Mouse (Mus musculus): ENCODE measurements around the gene Prss16. TPM values are rescaled to one million over a fixed set of nuclear protein-coding genes. Genes with fewer than 3 reads are reported as not detected.
A peak's percentile ranks its signal among the peaks of the same experiment; 100 is the strongest.

Gene Prss16
- total and polyA plus RNA-seq, 2 experiments from 2014 or later, result not detected

DNA sequence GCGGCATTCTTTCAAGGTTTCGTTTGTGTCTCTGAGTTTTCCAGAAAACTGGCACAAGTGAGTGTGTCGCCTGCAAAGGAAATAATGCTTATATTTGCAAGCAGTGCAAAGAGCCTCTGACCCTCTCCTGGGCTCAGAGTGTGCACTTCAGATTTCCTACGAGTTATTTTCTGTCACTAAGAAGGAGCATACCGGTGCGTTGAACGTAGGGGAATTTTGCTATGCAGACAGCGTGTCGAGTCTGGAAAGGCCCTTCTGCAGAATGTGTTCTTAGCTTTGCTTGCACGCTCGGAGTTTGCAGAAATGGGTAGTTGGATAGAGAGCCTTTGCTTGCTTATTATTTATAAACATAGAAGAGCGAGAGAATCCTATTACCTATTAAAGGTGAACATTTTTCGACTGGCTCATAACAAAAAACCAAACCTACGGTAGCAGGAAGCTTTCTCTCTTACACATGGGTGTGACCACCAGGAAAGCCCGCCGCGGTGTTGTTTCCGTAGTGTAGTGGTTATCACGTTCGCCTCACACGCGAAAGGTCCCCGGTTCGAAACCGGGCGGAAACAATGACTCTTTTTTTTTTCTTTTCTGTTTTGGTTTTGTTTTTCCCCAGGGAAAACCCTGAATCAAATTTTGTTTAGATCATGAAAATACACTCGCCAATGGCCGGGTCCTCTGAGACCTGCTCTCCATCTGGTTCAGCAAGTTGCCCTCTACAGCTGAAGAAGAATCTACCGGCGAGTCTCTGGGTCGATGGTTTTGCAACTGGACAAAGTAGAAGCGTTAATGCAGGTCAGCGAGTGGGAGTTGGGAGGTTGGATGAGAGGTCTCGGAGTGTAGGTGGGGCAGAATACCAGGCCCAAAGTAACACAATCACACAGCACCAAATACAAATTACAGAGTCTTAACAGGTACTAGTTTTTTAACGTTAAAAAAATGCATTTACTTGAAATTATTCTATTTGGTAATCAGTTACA lies 16.8 kb upstream of the Prss16 start:
- no peak for TF ChIP-seq CTCF (IDR thresholded peaks at IDR 0.05; ENCODE audit: low read depth)
- Histone ChIP-seq H3K36me3 (ENCODE audit: insufficient read depth, low read length) (no peaks in the 10 kb centered on the region), H3K4me3 (ENCODE audit: low read length) (peak overlapping the region; percentile 51), H3K9ac (replicated peaks; ENCODE audit: low read length) (peak overlapping the region; percentile 56), H3K4me2 (ENCODE audit: low read depth, low read length) (peak overlapping the region; percentile 74), H3K27me3 (ENCODE audit: insufficient read depth, low read length) (no peaks in the 10 kb centered on the region), H3K4me1 (ENCODE audit: insufficient read depth, low read length) (0 out of 2 replicates have a peak, but pooled peaks cover 3% of the 10 kb centered on the region), H3K9me3 (ENCODE audit: low read length) (no peaks in the 10 kb centered on the region), H3K27ac (no peak overlapping the region)
- 1% methylated on average over 35 of the region's 35 CpGs for WGBS
- ATAC-seq (peak; percentile 74; the same call in 1 of the 2 replicates), DNase-seq (ENCODE audit: low spot score) (peak; percentile 92)

- no peaks in the 10 kb centered on the region for H3K9me3 ChIP-seq (ENCODE audit: low read length)
- peak overlapping the region; percentile 59 for H3K4me2 ChIP-seq (ENCODE audit: low read depth, low read length)
- peak overlapping the region; percentile 45 for H3K4me3 ChIP-seq (ENCODE audit: low read length)
- H3K27ac ChIP-seq, result no peak overlapping the region
- H3K9ac ChIP-seq (replicated peaks; ENCODE audit: low read length), result no peak overlapping the region
- 0 out of 2 replicates have a peak, but pooled peaks cover 3% of the 10 kb centered on the region for H3K4me1 ChIP-seq (ENCODE audit: insufficient read depth, low read length)
- DNase-seq (ENCODE audit: low spot score), result peak; percentile 90
- peak; percentile 83 for ATAC-seq
- no peaks in the 10 kb centered on the region for H3K36me3 ChIP-seq (ENCODE audit: insufficient read depth, low read length)
- TF ChIP-seq CTCF (IDR thresholded peaks at IDR 0.05; ENCODE audit: low read depth), result no peak
- WGBS, result 0% methylated on average over 9 of the region's 9 CpGs
- H3K27me3 ChIP-seq (ENCODE audit: insufficient read depth, low read length), result peaks cover 17% of the 10 kb centered on the region
These were observed 12.7 kb upstream of the Prss16 start for GRCm38 (mm10) chr13:22022241-22022640.

DNA sequence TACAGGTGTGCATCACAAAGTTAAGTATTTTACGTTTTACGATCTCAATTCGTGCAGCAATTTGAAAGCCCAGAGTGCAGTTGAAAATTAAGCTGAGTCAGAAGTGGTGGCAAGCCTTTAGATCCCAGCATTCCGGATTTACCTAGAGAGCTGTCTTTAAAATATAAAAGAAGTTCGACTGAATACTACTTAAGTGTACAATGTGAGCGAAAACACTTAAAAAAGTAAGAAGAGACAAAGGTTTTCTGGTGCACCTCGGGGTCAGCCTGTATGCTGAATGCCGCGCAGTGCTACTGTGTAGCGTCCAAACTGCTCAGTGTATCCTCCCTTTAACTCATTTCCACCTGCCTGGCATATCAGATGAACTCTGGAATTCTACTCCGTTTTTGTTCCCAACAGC lies 12.0 kb upstream of the Prss16 start:
- peaks cover 22% of the 10 kb centered on the region for H3K27me3 ChIP-seq (ENCODE audit: insufficient read depth, low read length)
- no peak overlapping the region; the same call in 1 of the 2 replicates for H3K9ac ChIP-seq (replicated peaks; ENCODE audit: low read length)
- no peak for DNase-seq (ENCODE audit: low spot score)
- under 1% methylated on average over 11 of the region's 11 CpGs for WGBS
- H3K27ac ChIP-seq, result no peak overlapping the region
- 0 out of 2 replicates have a peak, but pooled peaks cover 3% of the 10 kb centered on the region for H3K4me1 ChIP-seq (ENCODE audit: insufficient read depth, low read length)
- no peak for ATAC-seq
- TF ChIP-seq CTCF (IDR thresholded peaks at IDR 0.05; ENCODE audit: low read depth), result no peak
- peak overlapping the region; percentile 45 for H3K4me3 ChIP-seq (ENCODE audit: low read length)
- no peaks in the 10 kb centered on the region for H3K36me3 ChIP-seq (ENCODE audit: insufficient read depth, low read length)
- no peaks in the 10 kb centered on the region for H3K9me3 ChIP-seq (ENCODE audit: low read length)
- H3K4me2 ChIP-seq (ENCODE audit: low read depth, low read length), result peak overlapping the region; percentile 59

DNA sequence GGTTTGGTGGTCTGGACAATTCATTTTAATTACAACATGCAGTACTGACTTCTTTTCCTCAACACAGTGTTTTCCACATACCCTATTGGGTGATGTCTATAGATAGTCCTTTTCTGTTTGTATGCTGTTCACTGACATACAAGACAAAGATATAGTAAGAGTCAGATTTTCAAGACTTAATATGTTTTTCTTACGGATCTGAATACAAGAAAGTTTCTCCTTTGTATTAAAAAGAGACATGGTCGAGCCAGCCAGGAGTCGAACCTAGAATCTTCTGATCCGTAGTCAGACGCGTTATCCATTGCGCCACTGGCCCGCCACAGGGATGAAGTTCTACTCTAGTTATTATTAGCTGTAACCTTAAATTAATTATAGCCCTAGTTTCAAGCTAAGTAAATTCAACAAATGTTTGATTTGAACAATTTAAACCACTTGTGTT lies 11.4 kb upstream of the Prss16 start:
- DNase-seq (ENCODE audit: low spot score) (peak; percentile 67), ATAC-seq (peak; percentile 63)
- Histone ChIP-seq H3K9ac (replicated peaks; ENCODE audit: low read length) (no peak overlapping the region), H3K36me3 (ENCODE audit: insufficient read depth, low read length) (no peaks in the 10 kb centered on the region), H3K9me3 (ENCODE audit: low read length) (no peaks in the 10 kb centered on the region), H3K4me3 (ENCODE audit: low read length) (peak overlapping the region; percentile 45), H3K27me3 (ENCODE audit: insufficient read depth, low read length) (peaks cover 28% of the 10 kb centered on the region), H3K27ac (no peak overlapping the region), H3K4me1 (ENCODE audit: insufficient read depth, low read length) (0 out of 2 replicates have a peak, but pooled peaks cover 3% of the 10 kb centered on the region), H3K4me2 (ENCODE audit: low read depth, low read length) (peak overlapping the region; percentile 59)
- 0% methylated on average over 8 of the region's 8 CpGs for WGBS
- no peak for TF ChIP-seq CTCF (IDR thresholded peaks at IDR 0.05; ENCODE audit: low read depth)

GRCm38 (mm10) chr13:22019934-22020835 lies 10.6 kb upstream of the Prss16 start:
- no peak for TF ChIP-seq CTCF (IDR thresholded peaks at IDR 0.05; ENCODE audit: low read depth)
- WGBS, result under 1% methylated on average over 44 of the region's 44 CpGs
- Histone ChIP-seq H3K4me1 (ENCODE audit: insufficient read depth, low read length) (0 out of 2 replicates have a peak, but pooled peaks cover 3% of the 10 kb centered on the region), H3K27me3 (ENCODE audit: insufficient read depth, low read length) (peaks cover 34% of the 10 kb centered on the region), H3K9ac (replicated peaks; ENCODE audit: low read length) (no peak overlapping the region), H3K9me3 (ENCODE audit: low read length) (peaks cover 2% of the 10 kb centered on the region; the same call in 1 of the 2 replicates), H3K27ac (no peak overlapping the region), H3K36me3 (ENCODE audit: insufficient read depth, low read length) (no peaks in the 10 kb centered on the region), H3K4me2 (ENCODE audit: low read depth, low read length) (peak overlapping the region; percentile 59), H3K4me3 (ENCODE audit: low read length) (peak overlapping the region; percentile 45)
- DNase-seq (ENCODE audit: low spot score) (no peak), ATAC-seq (no peak)

All from hindbrain, postnatal 0 days (tissue).